Mouse (Mus musculus): ENCODE results near the gene Best2. TPM values are rescaled to one million over a fixed set of nuclear protein-coding genes. Genes with fewer than 3 reads are reported as not detected.
A peak's percentile ranks its signal among the peaks of the same experiment; 100 is the strongest.

Best2 gene
- polyA plus RNA-seq, 2 experiments, result not detected

GRCm38 (mm10) chr8:84976763-84977434 is 37.4 kb downstream of the Best2 start:
- Histone ChIP-seq H3K4me3 (ENCODE audit: insufficient read depth in 1 of 2, low read depth in 2 of 2, low read length in 2 of 2) (peak overlapping the region; percentile 72 to 89), H3K4me2 (ENCODE audit: low read depth) (peak overlapping the region; percentile 95), H3K27ac (peak overlapping the region; percentile 68), H3K9me3 (ENCODE audit: control insufficient read depth, low read length) (no peaks in the 10 kb centered on the region), H3K27me3 (ENCODE audit: control insufficient read depth, insufficient read depth, low read length) (no peaks in the 10 kb centered on the region), H3K9ac (replicated peaks) (peak overlapping the region; percentile 80), H3K4me1 (replicated peaks; ENCODE audit: control insufficient read depth in 2 of 2, insufficient read depth in 2 of 2, low read length in 1 of 2) (peaks cover 50% of the 10 kb centered on the region in 2 experiments), H3K36me3 (replicated peaks; ENCODE audit: control insufficient read depth, insufficient read depth, low read depth) (peaks cover 30% of the 10 kb centered on the region)
- TF ChIP-seq CTCF (IDR thresholded peaks at IDR 0.05; ENCODE audit: low read depth) (no peak), EP300 (IDR thresholded peaks at IDR 0.05; ENCODE audit: low read depth) (no peak)
- no peak for ATAC-seq (ENCODE audit: insufficient read depth)
- WGBS (ENCODE audit: insufficient replicate concordance), result 1% methylated on average over 24 of the region's 25 CpGs
- no peak for DNase-seq (ENCODE audit: low read depth in 3 of 3, low spot score in 3 of 3)

GRCm38 (mm10) chr8:84976031-84976762 is 38.1 kb downstream of the Best2 start:
- TF ChIP-seq EP300 (IDR thresholded peaks at IDR 0.05; ENCODE audit: low read depth), result no peak
- peak; percentile 42 for TF ChIP-seq CTCF (IDR thresholded peaks at IDR 0.05; ENCODE audit: low read depth)
- peaks cover 53 to 57% of the 10 kb centered on the region in 2 experiments for H3K4me1 ChIP-seq (replicated peaks; ENCODE audit: control insufficient read depth in 2 of 2, insufficient read depth in 2 of 2, low read length in 1 of 2)
- under 1% methylated on average over 58 of the region's 61 CpGs for WGBS (ENCODE audit: insufficient replicate concordance)

DNA sequence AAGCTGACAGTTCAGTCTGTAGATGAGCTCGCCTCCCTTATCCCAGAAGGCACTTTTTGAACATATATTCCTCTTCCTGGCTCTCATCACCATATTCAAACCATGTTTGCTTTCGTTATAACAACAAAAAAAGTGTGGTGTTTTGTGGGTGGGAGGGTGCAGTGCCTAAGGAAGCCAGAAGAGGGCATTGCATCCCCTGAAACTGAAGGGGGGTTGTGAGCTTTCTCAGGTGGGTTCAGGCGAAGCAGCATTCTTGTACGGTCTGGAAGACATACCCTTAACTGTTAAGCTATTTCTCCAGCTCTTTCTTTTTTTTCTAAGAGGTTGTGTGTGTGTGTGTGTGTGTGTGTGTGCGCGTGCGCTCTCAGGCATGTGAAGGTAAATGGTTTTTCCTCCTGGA is 38.9 kb downstream of the Best2 start:
- Histone ChIP-seq H3K27ac (peak overlapping the region; percentile 97), H3K9me3 (ENCODE audit: control insufficient read depth, low read length) (no peaks in the 10 kb centered on the region), H3K4me1 (replicated peaks; ENCODE audit: control insufficient read depth in 2 of 2, insufficient read depth in 2 of 2, low read length in 1 of 2) (peaks cover 50 to 51% of the 10 kb centered on the region in 2 experiments), H3K9ac (replicated peaks) (peak overlapping the region; percentile 53), H3K4me2 (ENCODE audit: low read depth) (peak overlapping the region; percentile 95), H3K36me3 (replicated peaks; ENCODE audit: control insufficient read depth, insufficient read depth, low read depth) (peaks cover 44% of the 10 kb centered on the region), H3K27me3 (ENCODE audit: control insufficient read depth, insufficient read depth, low read length) (no peaks in the 10 kb centered on the region), H3K4me3 (ENCODE audit: insufficient read depth in 1 of 2, low read depth in 2 of 2, low read length in 2 of 2) (peak overlapping the region; percentile 44 to 89)
- ATAC-seq (ENCODE audit: insufficient read depth) (no peak), DNase-seq (ENCODE audit: low read depth in 3 of 3, low spot score in 3 of 3) (no peak)
- TF ChIP-seq EP300 (IDR thresholded peaks at IDR 0.05; ENCODE audit: low read depth), result 0 out of 2 replicates have a peak, but pooled peaks have one; percentile 19
- TF ChIP-seq CTCF (IDR thresholded peaks at IDR 0.05; ENCODE audit: low read depth), result peak; percentile 93
- 28% methylated on average over 7 of the region's 7 CpGs for WGBS (ENCODE audit: insufficient replicate concordance)

More at GRCm38 (mm10) chr8:84976031-84976762, 38.1 kb downstream of the Best2 start:
- peak; percentile 77 for ATAC-seq (ENCODE audit: insufficient read depth)
- peak overlapping the region; percentile 97 for H3K27ac ChIP-seq
- peak overlapping the region; percentile 72 to 89 for H3K4me3 ChIP-seq (ENCODE audit: insufficient read depth in 1 of 2, low read depth in 2 of 2, low read length in 2 of 2)
- H3K4me2 ChIP-seq (ENCODE audit: low read depth), result peak overlapping the region; percentile 95
- peak; percentile 87 to 96 (median 90) for DNase-seq (ENCODE audit: low read depth in 3 of 3, low spot score in 3 of 3)
- H3K9ac ChIP-seq (replicated peaks), result peak overlapping the region; percentile 80
- H3K27me3 ChIP-seq (ENCODE audit: control insufficient read depth, insufficient read depth, low read length), result no peaks in the 10 kb centered on the region
- H3K9me3 ChIP-seq (ENCODE audit: control insufficient read depth, low read length), result no peaks in the 10 kb centered on the region
- H3K36me3 ChIP-seq (replicated peaks; ENCODE audit: control insufficient read depth, insufficient read depth, low read depth), result peaks cover 37% of the 10 kb centered on the region

- Histone ChIP-seq H3K27ac (peak overlapping the region; percentile 97), H3K4me2 (ENCODE audit: low read depth) (peak overlapping the region; percentile 95)
- TF ChIP-seq EP300 (IDR thresholded peaks at IDR 0.05; ENCODE audit: low read depth) (peak; percentile 5; the same call in 1 of the 2 replicates), CTCF (IDR thresholded peaks at IDR 0.05; ENCODE audit: low read depth) (no peak)
Observed at GRCm38 (mm10) chr8:84974543-84975142, 39.7 kb downstream of the Best2 start.

More at GRCm38 (mm10) chr8:84974543-84975142, 39.7 kb downstream of the Best2 start:
- Histone ChIP-seq H3K4me1 (replicated peaks; ENCODE audit: control insufficient read depth in 2 of 2, insufficient read depth in 2 of 2, low read length in 1 of 2) (peaks cover 46 to 49% of the 10 kb centered on the region in 2 experiments), H3K9ac (replicated peaks) (peak overlapping the region; percentile 35), H3K27me3 (ENCODE audit: control insufficient read depth, insufficient read depth, low read length) (no peaks in the 10 kb centered on the region), H3K4me3 (ENCODE audit: insufficient read depth in 1 of 2, low read depth in 2 of 2, low read length in 2 of 2) (peak overlapping the region; percentile 44 to 89; a peak in 3 of 4 replicates), H3K9me3 (ENCODE audit: control insufficient read depth, low read length) (no peaks in the 10 kb centered on the region), H3K36me3 (replicated peaks; ENCODE audit: control insufficient read depth, insufficient read depth, low read depth) (peaks cover 48% of the 10 kb centered on the region)
- no peak for DNase-seq (ENCODE audit: low read depth in 3 of 3, low spot score in 3 of 3)
- WGBS (ENCODE audit: insufficient replicate concordance), result 68% methylated on average over 8 of the region's 8 CpGs
- no peak for ATAC-seq (ENCODE audit: insufficient read depth)

Data from liver, embryonic 14.5 days (tissue).